Mouse (Mus musculus): ENCODE data around the gene Gm8882. TPM values are rescaled to one million over a fixed set of nuclear protein-coding genes. Genes with fewer than 3 reads are reported as not detected.

Gm8882 gene
- not detected for polyA plus RNA-seq (2017; shearing (Covaris generic))

DNA sequence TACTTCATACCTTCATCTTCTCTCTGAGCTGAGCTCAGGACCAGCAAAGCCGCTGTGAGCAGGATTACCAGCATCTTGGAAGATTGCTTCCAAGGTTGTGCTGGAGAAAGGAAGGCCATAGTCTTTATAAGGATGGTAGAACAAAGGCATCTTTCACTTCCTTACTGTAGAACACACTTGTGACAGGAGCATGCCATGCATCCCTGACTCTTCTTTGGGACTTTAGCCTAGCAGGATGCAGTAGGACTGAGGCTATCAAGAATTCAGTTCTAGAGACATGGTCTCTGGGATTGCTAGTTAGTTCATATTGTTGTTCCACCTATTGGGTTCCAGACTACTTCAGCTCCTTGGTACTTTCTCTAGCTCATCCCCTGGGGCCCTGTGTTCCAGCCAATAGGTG lies at the start of gene Gm8882:
Gene Gm8882, minus strand, starts transcription at position 101 of the 400 bp plus-strand sequence.

GRCm38 (mm10) chr6:132314657-132315056 lies 49.3 kb downstream of the Gm8882 start, which contains the start of gene Prpmp5:
Gene Prpmp5, minus strand, starts transcription at chr6:132314757.

Other genes starting within 250 kb of the Gm8882 start
- gene Prb1, start 153.6 kb downstream of the Gm8882 start, polyA plus RNA-seq (2017; shearing (Covaris generic)) = not detected
- gene Prpmp5, start 49.4 kb downstream of the Gm8882 start, polyA plus RNA-seq (2017; shearing (Covaris generic)) = not detected
- not detected for gene Prh1, start 205.7 kb upstream of the Gm8882 start, polyA plus RNA-seq (2017; shearing (Covaris generic))
- gene Prp2, start 231.8 kb upstream of the Gm8882 start, polyA plus RNA-seq (2017; shearing (Covaris generic)) = not detected